Mouse (Mus musculus) embryonic facial prominence, embryonic 13.5 days (tissue): ENCODE results near the gene Gm37240. TPM values are rescaled to one million over a fixed set of nuclear protein-coding genes. Genes with fewer than 3 reads are reported as not detected.

Source experiments
- ATAC-seq: fragments of 200-750 bp; cut with Nextera tagmentation; 2 replicates; pipeline ENCODE4 v1.8.0; 2017; ENCODE audit warnings: low read depth; ENCODE audit not compliant: insufficient number of reproducible peaks, insufficient read depth, low FRiP score, low TSS enrichment
- H3K27ac ChIP-seq: fragments of 300-500 bp; sonication (generic); 2 replicates; pipeline ENCODE4 v1.5.1; 2015; ENCODE audit warnings: moderate library complexity, mild to moderate bottlenecking, inconsistent platforms
- H3K27me3 ChIP-seq: fragments of 300-500 bp; sonication (generic); 2 replicates; pipeline ENCODE4 v1.6.1; 2015; ENCODE audit warnings: mild to moderate bottlenecking, inconsistent platforms
- H3K36me3 ChIP-seq: fragments of 300-500 bp; sonication (generic); 2 replicates; pipeline ENCODE4 v1.6.1; 2015; ENCODE audit warnings: mild to moderate bottlenecking, inconsistent platforms
- H3K4me1 ChIP-seq: fragments of 300-500 bp; sonication (generic); 2 replicates; pipeline ENCODE4 v1.6.1; 2015; ENCODE audit warnings: inconsistent platforms
- H3K4me2 ChIP-seq: fragments of 300-500 bp; sonication (generic); 2 replicates; pipeline ENCODE4 v1.6.1; 2015; ENCODE audit warnings: moderate library complexity, mild to moderate bottlenecking, inconsistent platforms
- H3K4me3 ChIP-seq: fragments of 300-500 bp; sonication (generic); 2 replicates; pipeline ENCODE4 v1.5.1; 2015; ENCODE audit warnings: mild to moderate bottlenecking, inconsistent platforms
- H3K9ac ChIP-seq: fragments of 300-500 bp; sonication (generic); 2 replicates; pipeline ENCODE4 v1.6.1; 2015; ENCODE audit warnings: mild to moderate bottlenecking, inconsistent platforms
- H3K9me3 ChIP-seq: fragments of 300-500 bp; sonication (generic); 2 replicates; pipeline ENCODE4 v1.6.1; 2016; ENCODE audit warnings: inconsistent platforms
- WGBS: fragments of 180-500 bp; shearing (Covaris S2); methylation state at CpG from one replicate; pipeline ENCODE4 v1.1.7; 2015; ENCODE audit warnings: mixed read lengths; 5-methylcytosine and 5-hydroxymethylcytosine counted together
- polyA plus RNA-seq: library from polyadenylated mRNA; unstranded; fragments of >200 nt; fragmentation: Nextera tagmentation; extraction: Ambion mirVana; gene quantifications from 2 replicates; pipeline ENCODE4 v1.2.1, GENCODE M21; 2015

The Gm37240 gene
- polyA plus RNA-seq, 1 experiment from 2014 or later = 6.3 TPM

DNA sequence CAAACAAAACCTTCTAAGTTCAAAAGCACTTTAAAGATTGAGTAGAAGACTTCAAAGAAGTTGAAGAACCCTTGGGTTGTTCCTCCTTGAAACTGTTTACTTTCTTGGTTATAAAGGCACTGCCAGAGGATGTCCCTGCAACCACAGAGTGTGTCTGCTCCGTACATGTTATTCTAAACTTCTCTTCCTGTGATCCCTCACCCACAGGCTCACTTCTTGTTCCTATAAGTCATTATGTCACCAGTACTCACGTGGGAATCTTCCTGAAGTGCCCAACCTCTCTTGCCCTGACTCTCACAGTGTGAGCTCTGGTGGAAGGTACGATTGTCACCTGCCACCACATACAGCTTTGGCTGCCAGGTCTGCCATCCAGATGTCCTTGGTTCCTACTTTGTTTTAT, 1265.3 kb downstream of the Gm37240 start:
- Histone ChIP-seq H3K4me3 (no peak overlapping the region), H3K36me3 (no peaks in the 10 kb centered on the region), H3K4me2 (no peak overlapping the region), H3K9me3 (no peaks in the 10 kb centered on the region), H3K27me3 (no peaks in the 10 kb centered on the region), H3K9ac (no peak overlapping the region), H3K4me1 (peaks cover 7% of the 10 kb centered on the region), H3K27ac (no peak overlapping the region)
- WGBS = 59% methylated on average over 3 of the region's 3 CpGs
- no peak for ATAC-seq

DNA sequence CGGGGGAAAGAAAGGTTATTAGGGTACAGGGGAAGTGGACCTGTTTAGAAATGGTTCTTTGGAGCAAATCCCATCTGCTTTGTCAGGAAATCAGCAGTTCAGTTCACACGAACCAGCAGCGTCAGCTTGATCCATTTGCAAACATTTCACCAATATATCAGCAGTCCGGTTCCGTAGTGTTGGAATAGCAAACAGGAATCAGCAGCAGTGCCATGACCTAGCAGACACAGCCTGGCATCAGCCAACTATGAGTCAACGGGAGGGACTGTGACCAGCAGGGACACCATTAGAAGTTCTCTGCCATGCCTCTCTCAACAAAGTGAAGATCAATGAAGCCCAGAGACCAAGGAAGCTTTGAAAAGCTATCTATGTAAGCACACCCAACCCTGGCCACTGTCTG, 1267.6 kb downstream of the Gm37240 start:
- Histone ChIP-seq H3K36me3 (no peaks in the 10 kb centered on the region), H3K4me2 (no peak overlapping the region), H3K4me3 (no peak overlapping the region), H3K4me1 (no peaks in the 10 kb centered on the region), H3K27me3 (no peaks in the 10 kb centered on the region), H3K27ac (no peak overlapping the region), H3K9me3 (no peaks in the 10 kb centered on the region), H3K9ac (no peak overlapping the region)
- 95% methylated on average over 6 of the region's 6 CpGs for WGBS
- no peak for ATAC-seq

GRCm38 (mm10) chr3:84619056-84619455, 1268.3 kb downstream of the Gm37240 start:
- WGBS = 92% methylated on average over 7 of the region's 7 CpGs
- Histone ChIP-seq H3K4me3 (no peak overlapping the region), H3K4me2 (no peak overlapping the region), H3K27ac (no peak overlapping the region), H3K36me3 (no peaks in the 10 kb centered on the region), H3K9ac (no peak overlapping the region), H3K27me3 (no peaks in the 10 kb centered on the region), H3K9me3 (no peaks in the 10 kb centered on the region), H3K4me1 (no peaks in the 10 kb centered on the region)
- no peak for ATAC-seq

GRCm38 (mm10) chr3:84618627-84619026, 1268.7 kb downstream of the Gm37240 start:
- Histone ChIP-seq H3K9me3 (no peaks in the 10 kb centered on the region), H3K4me1 (no peaks in the 10 kb centered on the region), H3K27ac (no peak overlapping the region), H3K9ac (no peak overlapping the region), H3K4me3 (no peak overlapping the region), H3K27me3 (no peaks in the 10 kb centered on the region), H3K4me2 (no peak overlapping the region), H3K36me3 (no peaks in the 10 kb centered on the region)
- 91% methylated on average over 2 of the region's 2 CpGs for WGBS
- ATAC-seq = no peak

DNA sequence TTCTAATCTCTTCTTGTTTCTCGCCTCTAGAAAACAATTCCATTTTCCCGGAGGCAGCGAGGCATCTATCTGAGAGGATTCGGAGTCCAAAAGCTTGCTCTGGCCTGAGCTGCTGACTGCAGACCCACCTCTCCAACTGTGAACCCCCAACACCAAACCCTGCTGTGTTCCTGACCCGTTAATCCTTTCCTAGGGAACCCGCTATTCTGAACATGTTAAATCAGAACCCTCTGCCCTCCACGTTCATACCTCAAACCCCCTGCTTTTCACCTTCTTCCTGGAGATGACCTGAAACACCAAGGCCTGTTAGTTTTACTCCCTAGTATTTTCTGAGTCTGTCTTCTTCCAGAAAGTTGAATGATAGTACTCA, 1271.5 kb downstream of the Gm37240 start:
- ATAC-seq = no peak
- Histone ChIP-seq H3K27me3 (no peaks in the 10 kb centered on the region), H3K4me3 (no peak overlapping the region), H3K27ac (no peak overlapping the region), H3K36me3 (no peaks in the 10 kb centered on the region), H3K9me3 (no peaks in the 10 kb centered on the region), H3K9ac (no peak overlapping the region), H3K4me1 (no peaks in the 10 kb centered on the region), H3K4me2 (no peak overlapping the region)
- WGBS = 36% methylated on average over 7 of the region's 7 CpGs

- Histone ChIP-seq H3K36me3 (no peaks in the 10 kb centered on the region), H3K4me2 (no peak overlapping the region), H3K4me1 (no peaks in the 10 kb centered on the region), H3K4me3 (no peak overlapping the region), H3K9ac (no peak overlapping the region), H3K27ac (no peak overlapping the region), H3K27me3 (no peaks in the 10 kb centered on the region), H3K9me3 (no peaks in the 10 kb centered on the region)
- no peak for ATAC-seq
- 25% methylated on average over 5 of the region's 5 CpGs for WGBS
These were observed 1272.1 kb downstream of the Gm37240 start for GRCm38 (mm10) chr3:84615050-84615855.

- WGBS = 79% methylated on average over 9 of the region's 9 CpGs
- no peak for ATAC-seq
These were observed 1277.1 kb downstream of the Gm37240 start for GRCm38 (mm10) chr3:84610183-84610710.

DNA sequence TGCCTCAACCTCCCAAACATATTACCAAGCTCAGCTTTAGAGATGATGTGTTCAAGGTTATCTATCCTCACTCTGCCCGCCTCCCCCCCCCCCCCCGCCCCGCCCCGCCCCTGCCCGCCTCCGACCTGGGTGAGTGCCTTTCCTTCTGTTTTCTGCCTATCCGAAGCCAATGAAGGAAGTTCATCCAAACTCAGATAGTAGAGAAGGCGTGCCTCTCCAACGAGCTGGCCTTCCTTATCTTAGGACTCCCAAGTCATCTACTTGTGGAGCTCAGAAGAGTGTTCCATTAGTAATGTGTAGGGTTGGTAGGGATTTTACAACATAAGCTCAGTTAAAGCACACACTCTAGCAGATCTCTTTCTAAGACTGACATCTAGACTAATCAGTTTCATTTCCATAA, 1284.1 kb downstream of the Gm37240 start:
- H3K4me3 ChIP-seq = no peak overlapping the region
- no peaks in the 10 kb centered on the region for H3K36me3 ChIP-seq
- WGBS = 70% methylated on average over 8 of the region's 9 CpGs
- H3K27ac ChIP-seq = 0 out of 2 replicates have a peak overlapping the region, but pooled peaks have one; percentile 5
- H3K9ac ChIP-seq = no peak overlapping the region
- no peak for ATAC-seq
- H3K4me2 ChIP-seq = no peak overlapping the region
- H3K27me3 ChIP-seq = no peaks in the 10 kb centered on the region
- peaks cover 5% of the 10 kb centered on the region; the same call in 1 of the 2 replicates for H3K4me1 ChIP-seq
- peaks cover 10% of the 10 kb centered on the region for H3K9me3 ChIP-seq

More at GRCm38 (mm10) chr3:84610183-84610710, 1277.1 kb downstream of the Gm37240 start:
- Histone ChIP-seq H3K4me1 (no peaks in the 10 kb centered on the region), H3K9me3 (peaks cover 8% of the 10 kb centered on the region), H3K36me3 (no peaks in the 10 kb centered on the region), H3K4me3 (no peak overlapping the region), H3K27ac (no peak overlapping the region), H3K9ac (no peak overlapping the region), H3K4me2 (no peak overlapping the region), H3K27me3 (no peaks in the 10 kb centered on the region)

- 78% methylated on average over 2 of the region's 2 CpGs for WGBS
- no peak for ATAC-seq
- H3K27me3 ChIP-seq = no peaks in the 10 kb centered on the region
- no peak overlapping the region for H3K9ac ChIP-seq
- peaks cover 10% of the 10 kb centered on the region for H3K9me3 ChIP-seq
- H3K4me2 ChIP-seq = no peak overlapping the region
- H3K27ac ChIP-seq = 0 out of 2 replicates have a peak overlapping the region, but pooled peaks have one; percentile 33
- H3K36me3 ChIP-seq = no peaks in the 10 kb centered on the region
- H3K4me1 ChIP-seq = peaks cover 5% of the 10 kb centered on the region; the same call in 1 of the 2 replicates
- no peak overlapping the region for H3K4me3 ChIP-seq
These were observed 1284.6 kb downstream of the Gm37240 start for GRCm38 (mm10) chr3:84602759-84603158.

GRCm38 (mm10) chr3:84601870-84602495, 1285.3 kb downstream of the Gm37240 start:
- no peak overlapping the region for H3K9ac ChIP-seq
- H3K27me3 ChIP-seq = no peaks in the 10 kb centered on the region
- no peak overlapping the region for H3K4me3 ChIP-seq
- H3K9me3 ChIP-seq = peaks cover 10% of the 10 kb centered on the region
- whole genome bisulfite sequencing = 67% methylated on average over 9 of the region's 9 CpGs
- H3K36me3 ChIP-seq = no peaks in the 10 kb centered on the region
- H3K4me1 ChIP-seq = peaks cover 8% of the 10 kb centered on the region; the same call in 1 of the 2 replicates
- H3K27ac ChIP-seq = peak overlapping the region; percentile 33
- H3K4me2 ChIP-seq = no peak overlapping the region
- no peak for ATAC-seq

GRCm38 (mm10) chr3:84598756-84599155, 1288.6 kb downstream of the Gm37240 start:
- H3K9me3 ChIP-seq = no peaks in the 10 kb centered on the region
- no peak overlapping the region for H3K4me2 ChIP-seq
- H3K27me3 ChIP-seq = no peaks in the 10 kb centered on the region
- H3K27ac ChIP-seq = no peak overlapping the region
- H3K9ac ChIP-seq = no peak overlapping the region
- WGBS = 86% methylated on average over 6 of the region's 6 CpGs
- no peak for ATAC-seq
- no peaks in the 10 kb centered on the region for H3K36me3 ChIP-seq
- peaks cover 19% of the 10 kb centered on the region; the same call in 1 of the 2 replicates for H3K4me1 ChIP-seq
- no peak overlapping the region for H3K4me3 ChIP-seq
